Mouse (Mus musculus) thymus, adult 2 months (tissue): ENCODE measurements around the gene Gm20379. TPM values are rescaled to one million over a fixed set of nuclear protein-coding genes. Genes with fewer than 3 reads are reported as not detected.

Experiments used
- DNase-seq: peaks from one replicate; pipeline ENCODE4 v3.0.0; 2021
- H3K27ac ChIP-seq: fragments of 200-500 bp; 2 replicates; pipeline ENCODE4 v1.5.1; 2012; ENCODE audit warnings: low read length, control low read depth; ENCODE audit not compliant: control insufficient read depth, insufficient read depth
- H3K27me3 ChIP-seq: fragments of 200-500 bp; 2 replicates; pipeline ENCODE4 v1.6.1; 2012; ENCODE audit warnings: mild to moderate bottlenecking, low read length, moderate library complexity, mixed read lengths; ENCODE audit not compliant: control insufficient read depth, insufficient read depth
- H3K36me3 ChIP-seq: fragments of 200-500 bp; 2 replicates; pipeline ENCODE4 v1.6.1; 2012; ENCODE audit warnings: mild to moderate bottlenecking, low read length, moderate library complexity; ENCODE audit not compliant: control insufficient read depth, insufficient read depth
- H3K4me1 ChIP-seq: fragments of 200-500 bp; replicated peaks from 2 replicates; pipeline ENCODE4 v1.6.1; 2012; ENCODE audit warnings: low read length; ENCODE audit not compliant: control insufficient read depth, insufficient read depth
- H3K4me3 ChIP-seq: fragments of 200-500 bp; 2 replicates; pipeline ENCODE4 v1.5.1; 2012; ENCODE audit warnings: mild to moderate bottlenecking, low read length, control low read depth, moderate library complexity; ENCODE audit not compliant: control insufficient read depth, insufficient read depth
- CTCF ChIP-seq: fragments of 200-500 bp; IDR thresholded peaks from 2 replicates; pipeline ENCODE4 v1.5.1; 2012; ENCODE audit warnings: mild to moderate bottlenecking, control low read depth, low read length, moderate library complexity, borderline replicate concordance; ENCODE audit not compliant: control insufficient read depth, poor library complexity, insufficient read depth; ENCODE audit errors: extremely low read depth
- POLR2A ChIP-seq: fragments of 200-500 bp; IDR thresholded peaks from 2 replicates; pipeline ENCODE4 v1.6.1; 2012; ENCODE audit warnings: mild to moderate bottlenecking, low read length, control low read depth, moderate library complexity; ENCODE audit not compliant: control insufficient read depth, poor library complexity, insufficient read depth; ENCODE audit errors: extremely low read depth
- WGBS: fragments of 180-500 bp; shearing (Covaris S2); methylation state at CpG from one replicate; pipeline ENCODE4 v1.1.7; 2018; 5-methylcytosine and 5-hydroxymethylcytosine counted together
- polyA plus RNA-seq: library from polyadenylated mRNA; depleted of rRNA; stranded (reverse); fragments of >200 nt; gene quantifications from 2 replicates; pipeline ENCODE4 v1.2.3, GENCODE M21; 2012

Gm20379 gene
- polyA plus RNA-seq, 1 experiment = not detected

GRCm38 (mm10) chr13:92344033-92344432, 38.3 kb downstream of the Gm20379 start:
- H3K36me3 ChIP-seq = peaks cover 40% of the 10 kb centered on the region
- no peaks in the 10 kb centered on the region for H3K4me1 ChIP-seq
- DNase-seq = no peak
- WGBS = 96% methylated on average over 8 of the region's 8 CpGs
- H3K27ac ChIP-seq = no peak overlapping the region
- TF ChIP-seq POLR2A (no peak), CTCF (no peak)
- H3K27me3 ChIP-seq = no peaks in the 10 kb centered on the region
- no peak overlapping the region for H3K4me3 ChIP-seq

GRCm38 (mm10) chr13:92346338-92346737, 40.6 kb downstream of the Gm20379 start:
- TF ChIP-seq CTCF (no peak), POLR2A (no peak)
- DNase-seq = no peak
- no peaks in the 10 kb centered on the region for H3K4me1 ChIP-seq
- no peak overlapping the region for H3K4me3 ChIP-seq
- 95% methylated on average over 5 of the region's 5 CpGs for WGBS
- H3K27me3 ChIP-seq = no peaks in the 10 kb centered on the region
- peaks cover 36% of the 10 kb centered on the region for H3K36me3 ChIP-seq
- no peak overlapping the region for H3K27ac ChIP-seq

GRCm38 (mm10) chr13:92351100-92351499, 45.3 kb downstream of the Gm20379 start:
- Histone ChIP-seq H3K4me1 (peaks cover 9% of the 10 kb centered on the region), H3K27ac (no peak overlapping the region), H3K4me3 (no peak overlapping the region), H3K27me3 (no peaks in the 10 kb centered on the region), H3K36me3 (peaks cover 22% of the 10 kb centered on the region)
- no peak for TF ChIP-seq CTCF
- TF ChIP-seq POLR2A = no peak
- WGBS = 93% methylated on average over 6 of the region's 6 CpGs
- DNase-seq = no peak

DNA sequence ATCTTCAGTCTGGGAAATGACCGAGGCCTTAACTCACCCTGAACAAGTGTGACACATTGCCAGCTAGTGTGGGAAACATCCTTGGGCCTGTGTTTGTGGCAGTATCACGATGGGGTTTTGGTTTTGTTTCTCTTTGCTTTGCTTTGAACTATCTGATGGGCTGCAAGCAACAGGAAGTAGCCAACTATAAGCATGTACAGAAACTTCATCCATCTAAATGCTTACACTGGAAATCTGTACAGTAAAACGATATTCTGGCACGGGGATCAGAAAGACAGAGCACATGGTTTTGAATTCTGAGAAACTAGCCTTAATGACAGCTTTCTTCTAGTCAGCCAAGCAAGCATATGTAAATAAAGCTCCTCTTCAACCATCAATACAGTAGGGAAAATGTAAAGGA, 48.2 kb downstream of the Gm20379 start:
- no peak for DNase-seq
- WGBS = 8% methylated on average over 4 of the region's 4 CpGs

DNA sequence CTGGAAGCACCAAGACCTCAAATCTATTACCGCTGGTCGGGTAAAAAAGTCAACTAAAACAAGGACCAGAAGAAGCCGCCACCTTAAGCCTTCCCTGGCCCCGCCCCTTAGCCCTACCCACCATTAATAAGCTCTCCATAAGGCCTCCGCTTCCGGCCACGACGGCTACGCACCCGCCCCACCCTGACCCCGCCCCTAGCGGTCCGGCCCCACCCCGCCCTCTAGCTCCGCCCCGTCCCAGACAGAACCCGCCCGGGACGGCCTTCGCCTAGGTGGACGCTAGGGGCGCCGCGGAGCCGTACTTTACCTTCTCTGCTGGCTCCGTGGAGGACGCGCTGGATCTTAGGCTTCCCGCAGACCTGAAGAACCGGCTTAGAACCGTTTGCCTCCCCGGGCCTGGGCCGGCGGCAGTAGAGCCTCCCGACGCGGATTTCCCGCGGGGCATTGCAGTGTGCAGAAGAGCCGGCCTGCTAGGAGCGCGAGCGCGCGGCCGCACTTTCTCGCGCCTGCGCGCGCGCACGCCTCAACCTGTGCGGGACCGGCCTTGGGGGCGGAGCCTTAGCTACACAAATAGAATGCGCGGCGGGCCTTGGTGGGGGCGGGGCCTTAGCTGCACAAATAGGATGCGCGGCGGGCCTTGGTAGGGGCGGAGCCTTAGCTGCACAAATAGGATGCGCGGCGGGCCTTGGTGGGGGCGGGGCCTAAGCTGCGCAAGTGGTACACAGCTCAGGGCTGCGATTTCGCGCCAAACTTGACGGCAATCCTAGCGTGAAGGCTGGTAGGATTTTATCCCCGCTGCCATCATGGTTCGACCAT, 48.9 kb downstream of the Gm20379 start, which contains the start of the genes Dhfr and Msh3:
Gene Dhfr (plus strand): TSS at position 271 of the 816 bp plus-strand sequence.
Gene Msh3 (minus strand): TSS at position 548 of the 816 bp plus-strand sequence.
- no peaks in the 10 kb centered on the region; the same call in 1 of the 2 replicates for H3K36me3 ChIP-seq
- H3K27me3 ChIP-seq = no peaks in the 10 kb centered on the region
- H3K4me3 ChIP-seq = peak within 1 kb of the TSS; percentile 80
- peaks cover 9% of the 10 kb centered on the region for H3K4me1 ChIP-seq
- peak within 1 kb of the TSS; percentile 72 for H3K27ac ChIP-seq
- peak; percentile 90 for TF ChIP-seq CTCF
- TF ChIP-seq POLR2A = peak; percentile 85
- under 1% methylated on average over 76 of the region's 76 CpGs for WGBS
- DNase-seq = peak; percentile 96

More for the DNA sequence above, 48.2 kb downstream of the Gm20379 start:
- H3K27me3 ChIP-seq = no peaks in the 10 kb centered on the region
- H3K4me1 ChIP-seq = peaks cover 9% of the 10 kb centered on the region
- H3K4me3 ChIP-seq = peak overlapping the region; percentile 80
- peak overlapping the region; percentile 72 for H3K27ac ChIP-seq
- TF ChIP-seq POLR2A (no peak), CTCF (no peak)
- H3K36me3 ChIP-seq = peaks cover 3% of the 10 kb centered on the region; the same call in 1 of the 2 replicates

DNA sequence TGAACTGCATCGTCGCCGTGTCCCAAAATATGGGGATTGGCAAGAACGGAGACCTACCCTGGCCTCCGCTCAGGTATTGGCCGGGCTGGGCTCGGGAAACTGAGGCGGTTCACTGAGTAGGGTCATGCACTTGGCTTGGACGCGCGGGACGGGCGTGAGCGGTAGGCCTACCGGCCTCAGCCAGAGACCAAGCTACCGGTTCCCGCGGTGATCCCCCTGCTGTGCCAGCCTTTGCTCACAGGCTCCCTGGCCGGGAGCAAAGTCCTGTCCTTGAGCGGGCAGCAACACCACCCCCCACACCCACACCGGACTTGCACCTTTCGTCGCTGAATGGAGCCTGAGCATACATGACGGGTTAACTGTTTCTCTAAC, 49.5 kb downstream of the Gm20379 start:
- H3K4me1 ChIP-seq = peaks cover 9% of the 10 kb centered on the region
- H3K27me3 ChIP-seq = no peaks in the 10 kb centered on the region
- H3K4me3 ChIP-seq = peak overlapping the region; percentile 57
- no peak overlapping the region for H3K27ac ChIP-seq
- no peak for DNase-seq
- H3K36me3 ChIP-seq = no peaks in the 10 kb centered on the region; the same call in 1 of the 2 replicates
- TF ChIP-seq CTCF (no peak), POLR2A (no peak)
- WGBS = under 1% methylated on average over 24 of the region's 24 CpGs
